Mouse (Mus musculus) kidney, embryonic 16.5 days (tissue): ENCODE results near the gene Gm4981. TPM values are rescaled to one million over a fixed set of nuclear protein-coding genes. Genes with fewer than 3 reads are reported as not detected.
"Not testable (repeated sequence)": the region's sequence is repeated elsewhere in the genome, so short reads cannot be mapped to it uniquely, and the experiment has no call there.

ENCODE experiments used
- ATAC-seq: fragments of 200-750 bp; cut with Nextera tagmentation; 2 replicates; pipeline ENCODE4 v1.8.0; 2017; ENCODE audit warnings: moderate TSS enrichment; ENCODE audit not compliant: low FRiP score, low TSS enrichment
- H3K27ac ChIP-seq: fragments of 300-500 bp; sonication (generic); 2 replicates; pipeline ENCODE4 v1.5.1; 2014; ENCODE audit warnings: low read length
- H3K27me3 ChIP-seq: fragments of 300-500 bp; sonication (generic); 2 replicates; pipeline ENCODE4 v1.6.1; 2014; ENCODE audit warnings: low read length, control low read depth, mixed read lengths; ENCODE audit not compliant: insufficient read depth
- H3K36me3 ChIP-seq: fragments of 300-500 bp; sonication (generic); 2 replicates; pipeline ENCODE4 v1.6.1; 2014; ENCODE audit warnings: low read length, control low read depth, mixed read lengths; ENCODE audit not compliant: insufficient read depth
- H3K4me1 ChIP-seq: fragments of 300-500 bp; sonication (generic); 2 replicates; pipeline ENCODE4 v1.6.1; 2014; ENCODE audit warnings: low read length, control low read depth, mixed read lengths; ENCODE audit not compliant: insufficient read depth
- H3K4me2 ChIP-seq: fragments of 300-500 bp; sonication (generic); replicated peaks from 2 replicates; pipeline ENCODE4 v1.6.1; 2014; ENCODE audit warnings: low read depth, low read length
- H3K4me3 ChIP-seq: fragments of 300-500 bp; sonication (generic); 2 replicates; pipeline ENCODE4 v1.5.1; 2014; ENCODE audit warnings: mild to moderate bottlenecking, low read length
- H3K9ac ChIP-seq: fragments of 300-500 bp; sonication (generic); replicated peaks from 2 replicates; pipeline ENCODE4 v1.6.1; 2014; ENCODE audit warnings: low read length
- H3K9me3 ChIP-seq: fragments of 300-500 bp; sonication (generic); 2 replicates; pipeline ENCODE4 v1.6.1; 2016; ENCODE audit warnings: low read length, control low read depth
- WGBS: fragments of 180-500 bp; shearing (Covaris S2); extraction: QIAGEN DNeasy Blood & Tissue Kit; methylation state at CpG from one replicate; pipeline ENCODE4 v1.1.7; 2014; 5-methylcytosine and 5-hydroxymethylcytosine counted together
- polyA plus RNA-seq: library from polyadenylated mRNA; unstranded; fragments of >200 nt; fragmentation: Nextera tagmentation; extraction: Ambion mirVana; gene quantifications from 2 replicates; pipeline ENCODE4 v1.2.1, GENCODE M21; 2015

Gm4981 gene
- polyA plus RNA-seq, result not detected in 2 replicates

DNA sequence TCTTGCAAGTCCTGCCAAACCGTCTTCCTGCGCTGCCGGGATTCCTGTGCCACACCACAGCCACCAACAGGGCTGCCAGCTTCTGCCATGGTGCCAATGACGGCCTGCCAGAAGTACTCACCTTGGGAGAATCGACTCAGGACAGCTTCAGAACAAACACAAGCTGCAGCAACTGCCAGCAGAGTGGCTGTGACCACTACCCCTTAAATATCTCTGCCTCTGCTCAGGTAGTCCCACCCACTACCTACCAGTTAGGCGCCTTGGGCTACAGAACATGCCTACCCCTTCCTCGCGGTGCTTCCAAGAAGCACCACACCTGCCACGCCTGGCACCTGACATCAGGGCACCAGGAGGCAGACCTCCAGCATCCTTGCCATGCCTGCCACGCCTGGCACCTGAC, at the start of gene Gm4981:
Gene Gm4981, minus strand, starts transcription at position 89 of the 400 bp plus-strand sequence.
- Histone ChIP-seq H3K4me3 (no peak within 1 kb of the TSS), H3K36me3 (no peaks in the 10 kb centered on the region)

DNA sequence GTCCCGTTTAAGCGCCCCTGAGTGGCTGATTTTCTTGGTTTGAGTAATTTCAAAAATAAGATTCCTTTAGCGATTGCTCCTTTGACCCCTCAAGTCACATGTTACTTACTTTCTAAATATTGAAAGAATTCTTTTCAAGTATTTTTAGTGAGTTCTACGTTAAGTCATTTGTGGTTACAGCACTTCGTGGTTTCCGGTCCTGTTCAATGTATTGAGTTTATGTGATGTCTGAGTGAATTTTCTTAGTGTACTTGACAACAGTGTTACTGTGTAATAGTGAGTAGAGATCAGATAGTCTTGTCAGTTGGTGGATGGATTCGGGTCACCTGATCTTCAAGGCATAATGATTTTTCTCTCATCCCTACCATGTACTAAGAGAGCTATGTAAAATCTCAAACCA, 45.7 kb upstream of the Gm4981 start:
- Histone ChIP-seq H3K27ac (no peak overlapping the region), H3K4me1 (no peaks in the 10 kb centered on the region), H3K4me2 (no peak overlapping the region), H3K4me3 (no peak overlapping the region), H3K9ac (no peak overlapping the region), H3K36me3 (peaks cover 38% of the 10 kb centered on the region), H3K9me3 (no peaks in the 10 kb centered on the region), H3K27me3 (no peaks in the 10 kb centered on the region)
- 93% methylated on average over 7 of the region's 7 CpGs for WGBS
- no peak for ATAC-seq

More for the DNA sequence above, at the start of gene Gm4981:
- H3K9ac ChIP-seq, result no peak within 1 kb of the TSS
- H3K4me2 ChIP-seq, result no peak within 1 kb of the TSS
- no peaks in the 10 kb centered on the region for H3K4me1 ChIP-seq
- no peak for ATAC-seq
- peaks cover 10% of the 10 kb centered on the region for H3K9me3 ChIP-seq
- WGBS, result 87% methylated on average over 10 of the region's 10 CpGs
- H3K27me3 ChIP-seq, result no peaks in the 10 kb centered on the region
- H3K27ac ChIP-seq, result no peak within 1 kb of the TSS

DNA sequence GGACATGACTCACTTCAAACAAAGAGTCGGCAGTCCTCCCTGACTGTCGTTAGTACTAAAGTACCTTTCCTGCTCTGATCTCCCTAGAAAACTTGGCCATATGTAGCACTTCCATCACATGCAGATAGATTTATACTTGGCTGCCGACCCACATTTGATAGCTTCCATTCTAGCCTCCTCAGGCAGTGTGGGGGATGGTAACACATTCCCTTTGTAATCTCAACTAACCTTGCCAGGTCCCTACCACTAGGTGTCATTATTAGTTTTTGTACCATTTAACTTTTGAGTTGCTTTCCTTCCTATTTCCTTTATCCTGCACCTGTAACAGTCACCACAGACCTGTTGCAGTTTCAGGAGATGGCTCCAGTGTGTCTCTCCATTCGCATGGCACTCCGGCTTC, 22.0 kb upstream of the Gm4981 start:
- no peaks in the 10 kb centered on the region for H3K27me3 ChIP-seq
- WGBS, result 53% methylated on average over 5 of the region's 5 CpGs
- H3K4me2 ChIP-seq, result no peak overlapping the region
- H3K9me3 ChIP-seq, result no peaks in the 10 kb centered on the region
- H3K4me1 ChIP-seq, result peaks cover 10% of the 10 kb centered on the region
- H3K27ac ChIP-seq, result no peak overlapping the region
- H3K9ac ChIP-seq, result no peak overlapping the region
- peaks cover 24% of the 10 kb centered on the region for H3K36me3 ChIP-seq
- H3K4me3 ChIP-seq, result no peak overlapping the region
- ATAC-seq, result no peak

DNA sequence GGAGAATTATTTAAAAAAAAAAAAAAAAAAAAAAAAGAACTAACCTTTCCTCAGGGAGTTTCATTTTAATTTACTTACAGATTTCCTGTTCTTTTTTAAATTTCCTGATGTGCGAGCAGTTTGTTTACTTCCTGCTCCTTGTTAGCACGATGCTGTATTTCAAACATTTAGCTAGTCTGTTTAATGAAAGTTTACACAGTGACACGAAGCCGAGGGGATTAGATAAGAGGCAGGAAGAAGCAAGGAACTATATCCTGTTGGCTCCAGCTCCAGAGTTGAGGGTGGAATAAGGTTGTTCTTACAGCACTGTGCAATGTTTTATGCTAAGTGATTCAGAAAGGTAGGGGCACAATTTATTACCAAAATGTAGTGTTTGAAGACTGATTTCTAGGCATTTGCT, 19.5 kb upstream of the Gm4981 start:
- 0% methylated on average over 4 of the region's 4 CpGs for WGBS
- Histone ChIP-seq H3K4me3 (peak overlapping the region; percentile 65), H3K9me3 (no peaks in the 10 kb centered on the region), H3K9ac (peak overlapping the region; percentile 75), H3K36me3 (peaks cover 15% of the 10 kb centered on the region), H3K27ac (peak overlapping the region; percentile 81; the same call in 1 of the 2 replicates), H3K4me2 (peak overlapping the region; percentile 62), H3K27me3 (no peaks in the 10 kb centered on the region), H3K4me1 (peaks cover 10% of the 10 kb centered on the region)
- no peak for ATAC-seq

DNA sequence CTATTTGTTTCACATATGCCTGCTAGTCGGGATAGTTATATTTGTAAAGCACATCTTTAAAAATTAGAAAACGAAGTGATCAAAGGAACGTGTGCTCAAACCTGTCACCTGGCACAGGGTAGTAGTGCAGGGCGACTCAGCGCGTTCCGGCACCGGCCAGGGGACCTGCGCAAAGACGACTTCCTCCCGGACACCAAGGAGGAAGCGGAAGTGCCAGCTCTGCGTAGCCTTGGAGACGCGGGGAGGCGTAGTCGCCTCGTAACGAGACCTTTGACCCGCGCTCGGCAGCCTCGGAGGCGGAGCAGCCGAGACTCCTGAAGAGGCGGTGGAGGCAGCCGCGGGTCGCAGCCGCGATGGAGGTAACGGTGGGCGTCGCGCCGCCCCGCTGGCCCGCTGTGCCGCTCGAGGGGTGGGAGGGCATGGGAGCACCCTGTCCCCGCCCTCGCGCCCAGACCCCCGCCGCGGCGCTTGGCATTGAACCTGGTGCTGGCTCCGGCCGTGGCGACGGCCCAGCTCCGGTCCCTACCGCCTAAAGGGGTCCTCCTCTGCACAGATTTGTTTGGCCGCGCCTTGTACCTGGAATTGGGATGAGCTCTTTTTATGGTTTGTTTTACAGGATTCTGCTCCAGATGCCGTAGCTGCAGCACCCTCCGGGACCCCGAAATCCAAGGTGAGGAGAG, 18.9 kb upstream of the Gm4981 start, which contains the start of gene Gcc2:
Gene Gcc2, plus strand, starts transcription at position 285 of the 680 bp plus-strand sequence.
- H3K4me2 ChIP-seq, result peak within 1 kb of the TSS; percentile 62
- peak; percentile 99 for ATAC-seq

DNA sequence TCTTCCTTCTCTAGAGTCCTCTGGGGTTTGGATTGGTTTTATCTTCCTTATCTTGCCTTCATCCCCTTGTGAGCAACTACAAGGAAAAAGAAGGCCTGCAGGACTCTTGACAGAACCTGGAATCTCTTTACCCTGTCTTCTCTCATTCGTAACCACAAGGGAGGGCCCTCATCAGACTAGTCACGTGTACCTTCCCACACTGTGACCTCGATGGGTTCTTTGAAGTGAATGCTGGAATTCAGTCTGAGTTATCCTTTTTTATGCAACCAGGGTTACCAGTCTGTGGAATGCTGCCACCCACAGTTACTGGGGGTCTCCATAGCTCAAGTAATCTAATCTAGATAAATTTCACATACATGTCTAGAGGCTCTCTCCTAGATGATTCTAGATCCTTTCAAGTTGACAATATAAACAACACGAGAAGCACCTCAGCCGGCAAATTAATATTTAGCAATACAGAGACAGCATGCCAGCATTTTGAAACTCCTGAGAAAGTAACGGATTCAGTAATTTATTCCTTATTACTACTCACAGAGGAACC, 18.2 kb upstream of the Gm4981 start:
- Histone ChIP-seq H3K4me1 (peaks cover 10% of the 10 kb centered on the region), H3K9ac (peak overlapping the region; percentile 75; the same call in 1 of the 2 replicates), H3K9me3 (no peaks in the 10 kb centered on the region), H3K27me3 (no peaks in the 10 kb centered on the region), H3K4me3 (peak overlapping the region; percentile 65), H3K36me3 (peaks cover 7% of the 10 kb centered on the region; the same call in 1 of the 2 replicates), H3K4me2 (peak overlapping the region; percentile 62), H3K27ac (no peak overlapping the region)
- 0 out of 2 replicates have a peak, but pooled peaks have one; percentile 33 for ATAC-seq
- WGBS, result 35% methylated on average over 6 of the region's 6 CpGs

More for the DNA sequence above, 18.9 kb upstream of the Gm4981 start, which contains the start of gene Gcc2:
- H3K9me3 ChIP-seq, result no peaks in the 10 kb centered on the region
- peaks cover 10% of the 10 kb centered on the region for H3K4me1 ChIP-seq
- peaks cover 13% of the 10 kb centered on the region for H3K36me3 ChIP-seq
- under 1% methylated on average over 49 of the region's 58 CpGs for WGBS
- peak within 1 kb of the TSS; percentile 65 for H3K4me3 ChIP-seq
- H3K27ac ChIP-seq, result peak within 1 kb of the TSS; percentile 81
- H3K27me3 ChIP-seq, result no peaks in the 10 kb centered on the region
- H3K9ac ChIP-seq, result peak within 1 kb of the TSS; percentile 75

DNA sequence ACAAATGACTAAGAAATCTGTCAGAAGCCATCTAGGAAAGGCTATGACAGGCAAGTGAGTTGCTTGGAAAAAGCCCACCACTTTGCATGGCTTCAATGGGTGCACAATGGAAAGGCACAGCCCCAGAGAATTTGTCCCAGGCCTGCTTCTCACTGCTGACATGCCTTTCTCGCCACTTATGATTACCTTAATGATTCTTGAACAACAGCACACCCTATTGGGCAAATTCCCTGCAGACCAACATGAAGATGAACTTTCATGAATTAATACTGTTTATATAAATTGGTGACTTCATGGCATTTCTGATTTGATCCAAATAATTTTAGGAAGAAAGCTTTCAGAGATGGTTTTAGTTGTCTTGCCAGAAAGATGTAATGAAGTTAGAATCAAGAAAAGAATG, 13.0 kb upstream of the Gm4981 start:
- Histone ChIP-seq H3K27me3 (no peaks in the 10 kb centered on the region), H3K36me3 (no peaks in the 10 kb centered on the region), H3K4me3 (no peak overlapping the region), H3K4me2 (no peak overlapping the region), H3K9me3 (no peaks in the 10 kb centered on the region), H3K27ac (no peak overlapping the region), H3K4me1 (peaks cover under 1% of the 10 kb centered on the region), H3K9ac (no peak overlapping the region)
- no peak for ATAC-seq
- WGBS, result 31% methylated on average over 1 of the region's 1 CpGs

DNA sequence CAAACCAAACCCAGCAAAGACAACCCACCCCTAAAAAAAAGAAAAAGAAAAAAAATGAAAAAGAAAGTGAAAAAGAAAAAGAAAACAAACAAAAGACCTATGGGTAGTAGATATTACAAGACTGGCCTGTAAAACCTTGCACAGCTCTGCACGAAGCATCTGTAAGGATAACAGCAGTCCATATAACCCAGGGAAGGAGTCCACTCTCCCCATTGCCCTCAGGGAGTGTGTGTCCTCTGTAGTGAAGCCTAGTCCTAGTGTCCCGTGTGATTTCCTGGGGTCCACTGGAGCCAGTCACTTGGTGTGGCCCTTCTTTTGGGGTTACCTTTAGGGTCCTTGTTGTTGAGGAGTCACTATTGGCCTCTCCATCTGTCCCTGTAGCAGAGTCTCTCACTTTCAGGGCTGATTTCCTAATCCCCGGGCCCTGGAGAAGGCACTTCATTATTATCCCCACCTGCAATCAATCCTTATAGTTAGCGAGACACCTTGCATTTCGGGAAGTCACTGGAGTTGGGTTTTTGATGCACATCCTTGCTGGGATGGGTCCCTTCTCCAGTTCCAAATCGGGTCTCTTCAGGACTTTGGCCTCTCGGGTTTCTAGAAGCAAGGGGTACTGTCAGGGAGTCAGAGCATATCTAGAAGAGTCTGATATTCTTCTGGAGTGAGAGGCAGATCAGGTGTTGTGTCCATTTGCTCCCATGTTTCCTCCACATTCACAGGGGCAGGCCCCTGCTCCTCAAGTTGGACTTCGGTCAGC, 2.7 kb upstream of the Gm4981 start:
- not testable (repeated sequence) for H3K9ac ChIP-seq, H3K4me2 ChIP-seq, H3K27me3 ChIP-seq, H3K27ac ChIP-seq, H3K4me3 ChIP-seq, H3K4me1 ChIP-seq, H3K36me3 ChIP-seq, H3K9me3 ChIP-seq
- ATAC-seq, result peak; percentile 83
- WGBS, result 87% methylated on average over 8 of the region's 8 CpGs

DNA sequence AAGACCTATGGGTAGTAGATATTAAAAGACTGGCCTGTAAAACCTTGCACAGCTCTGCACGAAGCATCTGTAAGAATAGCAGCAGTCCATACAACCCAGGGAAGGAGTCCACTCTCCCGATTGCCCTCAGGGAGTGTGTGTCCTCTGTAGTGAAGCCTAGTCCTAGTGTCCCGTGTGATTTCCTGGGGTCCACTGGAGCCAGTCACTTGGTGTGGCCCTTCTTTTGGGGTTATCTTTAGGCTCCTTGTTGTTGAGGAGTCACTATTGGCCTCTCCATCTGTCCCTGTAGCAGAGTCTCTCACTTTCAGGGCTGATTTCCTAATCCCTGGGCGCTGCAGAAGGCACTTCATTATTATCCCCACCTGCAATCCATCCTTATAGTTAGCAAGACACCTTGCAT, 1.5 kb downstream of the Gm4981 start:
- ATAC-seq, result not testable (repeated sequence)

More for the DNA sequence above, 1.5 kb downstream of the Gm4981 start:
- peaks cover 15% of the 10 kb centered on the region for H3K9me3 ChIP-seq
- H3K27ac ChIP-seq, H3K4me3 ChIP-seq, H3K36me3 ChIP-seq, H3K4me2 ChIP-seq, H3K9ac ChIP-seq, H3K4me1 ChIP-seq, H3K27me3 ChIP-seq: not testable (repeated sequence)
- whole genome bisulfite sequencing, result 89% methylated on average over 4 of the region's 4 CpGs
